Mouse (Mus musculus) neural tube, embryonic 15.5 days (tissue): ENCODE measurements around the gene P2rx5. TPM values are rescaled to one million over a fixed set of nuclear protein-coding genes. Genes with fewer than 3 reads are reported as not detected.
A peak's percentile ranks its signal among the peaks of the same experiment; 100 is the strongest.

Experiments
- ATAC-seq: fragments of 200-750 bp; cut with Nextera tagmentation; 2 replicates; pipeline ENCODE4 v1.8.0; 2017; ENCODE audit warnings: mild to moderate bottlenecking, moderate TSS enrichment, moderate library complexity; ENCODE audit not compliant: low FRiP score
- H3K27ac ChIP-seq: fragments of 300-500 bp; sonication (generic); replicated peaks from 2 replicates; pipeline ENCODE4 v1.5.1; 2015; ENCODE audit warnings: mild to moderate bottlenecking, inconsistent platforms
- H3K27me3 ChIP-seq: fragments of 300-500 bp; sonication (generic); replicated peaks from 2 replicates; pipeline ENCODE4 v1.6.1; 2015; ENCODE audit warnings: inconsistent platforms
- H3K36me3 ChIP-seq: fragments of 300-500 bp; sonication (generic); 2 replicates; pipeline ENCODE4 v1.6.1; 2015; ENCODE audit warnings: inconsistent platforms
- H3K4me1 ChIP-seq: fragments of 300-500 bp; sonication (generic); 2 replicates; pipeline ENCODE4 v1.6.1; 2015; ENCODE audit warnings: inconsistent platforms
- H3K4me2 ChIP-seq: fragments of 300-500 bp; sonication (generic); 2 replicates; pipeline ENCODE4 v1.6.1; 2015; ENCODE audit warnings: inconsistent platforms, mild to moderate bottlenecking, moderate library complexity
- H3K4me3 ChIP-seq: fragments of 300-500 bp; sonication (generic); replicated peaks from 2 replicates; pipeline ENCODE4 v1.5.1; 2015; ENCODE audit warnings: mild to moderate bottlenecking, inconsistent platforms
- H3K9ac ChIP-seq: fragments of 300-500 bp; sonication (generic); replicated peaks from 2 replicates; pipeline ENCODE4 v1.6.1; 2015; ENCODE audit warnings: mild to moderate bottlenecking, inconsistent platforms
- H3K9me3 ChIP-seq: fragments of 300-500 bp; sonication (generic); replicated peaks from 2 replicates; pipeline ENCODE4 v1.6.1; 2016; ENCODE audit warnings: inconsistent platforms
- WGBS: fragments of 180-500 bp; shearing (Covaris S2); methylation state at CpG from one replicate; pipeline ENCODE4 v1.1.7; 2015; ENCODE audit warnings: mixed read lengths; 5-methylcytosine and 5-hydroxymethylcytosine counted together
- polyA plus RNA-seq: library from polyadenylated mRNA; unstranded; fragments of >200 nt; fragmentation: Nextera tagmentation; extraction: Ambion mirVana; gene quantifications from 2 replicates; pipeline ENCODE4 v1.2.1, GENCODE M21; 2015

The P2rx5 gene
- polyA plus RNA-seq, 1 experiment from 2014 or later, result 0.84 TPM

GRCm38 (mm10) chr11:73199879-73200278 lies 39.7 kb downstream of the P2rx5 start:
- no peak for ATAC-seq
- peak overlapping the region; percentile 82; the same call in 1 of the 2 replicates for H3K27ac ChIP-seq
- peaks cover 30% of the 10 kb centered on the region for H3K4me1 ChIP-seq
- H3K9ac ChIP-seq, result peak overlapping the region; percentile 87
- 3% methylated on average over 12 of the region's 12 CpGs for WGBS
- H3K9me3 ChIP-seq, result no peaks in the 10 kb centered on the region
- peaks cover 7% of the 10 kb centered on the region; the same call in 1 of the 2 replicates for H3K36me3 ChIP-seq
- H3K4me2 ChIP-seq, result peak overlapping the region; percentile 96
- H3K4me3 ChIP-seq, result peak overlapping the region; percentile 83
- H3K27me3 ChIP-seq, result 0 out of 2 replicates have a peak, but pooled peaks cover 4% of the 10 kb centered on the region

DNA sequence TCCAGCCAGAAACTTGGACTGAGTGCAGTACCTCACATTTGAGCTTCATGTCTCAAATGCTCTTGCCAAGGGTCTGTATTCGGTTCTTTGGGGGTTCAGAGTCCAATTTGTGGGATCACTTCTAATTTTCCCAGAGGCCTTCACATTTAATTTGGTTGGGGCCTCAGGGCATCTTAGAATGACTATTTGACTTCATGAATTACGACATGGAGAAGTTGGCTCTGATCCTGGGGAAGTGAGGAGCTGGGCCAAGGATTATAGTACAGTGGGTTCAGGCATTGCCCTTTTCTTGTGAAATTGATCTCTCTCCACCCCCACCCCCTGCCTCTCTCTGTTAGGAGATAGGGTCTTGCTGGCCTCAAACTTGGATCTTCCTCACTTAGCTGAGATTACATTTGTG lies 40.8 kb downstream of the P2rx5 start:
- H3K9me3 ChIP-seq, result no peaks in the 10 kb centered on the region
- 0 out of 2 replicates have a peak, but pooled peaks cover 4% of the 10 kb centered on the region for H3K27me3 ChIP-seq
- H3K9ac ChIP-seq, result no peak overlapping the region
- H3K4me3 ChIP-seq, result no peak overlapping the region
- 78% methylated on average over 2 of the region's 2 CpGs for WGBS
- peaks cover under 1% of the 10 kb centered on the region; the same call in 1 of the 2 replicates for H3K36me3 ChIP-seq
- H3K27ac ChIP-seq, result no peak overlapping the region
- ATAC-seq, result no peak
- H3K4me2 ChIP-seq, result no peak overlapping the region
- H3K4me1 ChIP-seq, result peaks cover 30% of the 10 kb centered on the region

GRCm38 (mm10) chr11:73201597-73201996 lies 41.4 kb downstream of the P2rx5 start:
- no peak overlapping the region for H3K4me3 ChIP-seq
- H3K27ac ChIP-seq, result no peak overlapping the region
- H3K36me3 ChIP-seq, result no peaks in the 10 kb centered on the region
- H3K4me2 ChIP-seq, result no peak overlapping the region
- H3K9ac ChIP-seq, result no peak overlapping the region
- H3K9me3 ChIP-seq, result no peaks in the 10 kb centered on the region
- no peak for ATAC-seq
- WGBS, result 34% methylated on average over 4 of the region's 4 CpGs
- H3K4me1 ChIP-seq, result peaks cover 28% of the 10 kb centered on the region
- 0 out of 2 replicates have a peak, but pooled peaks cover 4% of the 10 kb centered on the region for H3K27me3 ChIP-seq

DNA sequence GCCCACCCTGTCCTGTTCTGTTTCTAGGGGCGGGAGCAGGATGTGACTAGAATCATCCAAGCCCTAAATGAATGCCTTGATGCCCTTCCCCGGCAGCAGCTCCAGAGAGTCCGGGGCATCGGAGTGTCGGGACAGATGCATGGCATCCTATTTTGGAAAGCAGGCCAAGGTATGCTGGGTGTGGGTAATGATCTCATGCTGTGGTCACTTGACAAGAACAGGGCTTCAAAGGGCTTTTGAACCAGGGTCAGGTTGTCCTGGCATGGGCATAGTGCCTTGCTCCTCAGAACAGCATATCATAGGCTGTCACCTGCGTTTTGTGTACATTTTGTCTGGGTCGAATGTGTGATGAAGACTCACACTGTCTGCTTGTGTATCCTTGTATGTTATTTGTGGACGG lies 43.7 kb downstream of the P2rx5 start:
- Histone ChIP-seq H3K27ac (no peak overlapping the region), H3K36me3 (no peaks in the 10 kb centered on the region), H3K4me3 (no peak overlapping the region), H3K27me3 (0 out of 2 replicates have a peak, but pooled peaks cover 4% of the 10 kb centered on the region), H3K9ac (no peak overlapping the region), H3K4me2 (no peak overlapping the region), H3K4me1 (peaks cover 8% of the 10 kb centered on the region), H3K9me3 (no peaks in the 10 kb centered on the region)
- ATAC-seq, result no peak
- WGBS, result 90% methylated on average over 8 of the region's 8 CpGs

- ATAC-seq, result no peak
- no peak overlapping the region for H3K4me3 ChIP-seq
- no peaks in the 10 kb centered on the region for H3K36me3 ChIP-seq
- peaks cover 1% of the 10 kb centered on the region for H3K4me1 ChIP-seq
- H3K4me2 ChIP-seq, result no peak overlapping the region
- H3K27me3 ChIP-seq, result 0 out of 2 replicates have a peak, but pooled peaks cover 4% of the 10 kb centered on the region
- H3K9ac ChIP-seq, result no peak overlapping the region
- no peak overlapping the region for H3K27ac ChIP-seq
- no peaks in the 10 kb centered on the region for H3K9me3 ChIP-seq
- WGBS, result 83% methylated on average over 7 of the region's 7 CpGs
Observed at GRCm38 (mm10) chr11:73205194-73205593, 45.0 kb downstream of the P2rx5 start.

DNA sequence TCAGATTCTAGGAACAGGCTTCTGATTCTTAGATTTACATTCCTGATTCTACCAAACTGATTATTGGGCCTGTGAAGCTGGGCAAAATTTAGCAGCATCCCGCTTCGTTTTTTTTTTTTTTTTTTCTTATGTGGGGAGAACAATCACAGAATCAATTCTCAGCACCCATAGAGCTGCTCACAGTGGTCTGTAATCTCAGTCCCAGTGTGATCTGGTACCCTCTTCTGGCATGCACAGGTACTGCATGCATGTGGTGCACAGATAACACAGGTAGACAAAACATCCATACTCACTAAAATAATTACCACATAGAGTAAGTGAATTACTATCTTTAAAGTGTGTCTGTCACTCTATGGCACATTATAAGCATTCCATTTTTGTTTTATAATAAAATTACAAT lies 47.4 kb downstream of the P2rx5 start:
- Histone ChIP-seq H3K9ac (no peak overlapping the region), H3K27ac (no peak overlapping the region), H3K27me3 (no peaks in the 10 kb centered on the region), H3K4me1 (no peaks in the 10 kb centered on the region), H3K4me2 (no peak overlapping the region), H3K4me3 (no peak overlapping the region), H3K36me3 (no peaks in the 10 kb centered on the region), H3K9me3 (no peaks in the 10 kb centered on the region)
- WGBS, result 83% methylated on average over 2 of the region's 2 CpGs
- no peak for ATAC-seq

- Histone ChIP-seq H3K27ac (no peak overlapping the region), H3K4me3 (no peak overlapping the region), H3K9me3 (no peaks in the 10 kb centered on the region), H3K4me2 (no peak overlapping the region), H3K9ac (no peak overlapping the region), H3K36me3 (no peaks in the 10 kb centered on the region), H3K4me1 (no peaks in the 10 kb centered on the region), H3K27me3 (0 out of 2 replicates have a peak, but pooled peaks cover 4% of the 10 kb centered on the region)
- no peak for ATAC-seq
- 74% methylated on average over 3 of the region's 3 CpGs for WGBS
Observed at GRCm38 (mm10) chr11:73213956-73214355, 53.7 kb downstream of the P2rx5 start.

DNA sequence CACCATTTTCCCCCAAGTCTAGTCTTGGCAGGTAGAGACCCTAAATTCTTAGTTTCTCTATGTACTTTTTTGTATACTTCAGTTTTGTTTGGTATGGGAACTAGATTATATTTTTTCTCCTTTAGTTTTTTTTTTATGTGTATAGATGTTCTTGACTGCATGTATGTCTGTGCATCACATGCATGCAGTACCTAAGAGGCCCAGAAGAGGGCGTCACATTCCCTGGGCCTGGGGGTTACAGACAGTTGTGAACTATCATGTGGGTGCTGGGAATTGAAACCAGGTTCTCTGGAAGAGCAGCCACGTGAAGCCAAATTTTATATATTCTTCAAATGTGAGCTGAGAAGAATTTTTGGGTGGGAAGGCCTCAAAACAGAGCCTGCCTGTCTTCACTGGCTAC lies 59.5 kb downstream of the P2rx5 start:
- Histone ChIP-seq H3K27me3 (0 out of 2 replicates have a peak, but pooled peaks cover 4% of the 10 kb centered on the region), H3K4me1 (no peaks in the 10 kb centered on the region), H3K9ac (no peak overlapping the region), H3K4me2 (no peak overlapping the region), H3K4me3 (no peak overlapping the region), H3K9me3 (no peaks in the 10 kb centered on the region), H3K36me3 (no peaks in the 10 kb centered on the region), H3K27ac (no peak overlapping the region)
- no peak for ATAC-seq
- WGBS, result 60% methylated on average over 2 of the region's 2 CpGs

DNA sequence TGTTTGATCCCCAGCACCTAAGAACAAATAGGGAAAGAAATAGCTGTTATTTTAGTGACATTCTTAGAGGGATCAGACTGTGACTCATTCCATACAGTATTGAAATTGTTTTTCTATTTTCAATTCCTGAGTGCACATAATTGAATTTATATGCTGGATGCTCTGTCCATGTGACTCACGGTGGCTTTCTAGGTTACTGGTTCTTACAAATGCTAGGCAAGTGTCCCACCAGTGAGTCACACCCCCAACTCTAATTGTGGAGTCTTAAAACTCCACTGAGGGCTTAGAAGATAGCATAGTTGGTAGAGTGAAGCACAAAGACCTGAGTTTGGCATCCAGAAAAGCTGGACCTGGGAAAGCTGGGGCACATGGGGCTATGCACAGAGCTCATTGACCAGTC lies 60.4 kb downstream of the P2rx5 start:
- H3K9ac ChIP-seq, result no peak overlapping the region
- H3K27me3 ChIP-seq, result no peaks in the 10 kb centered on the region
- H3K27ac ChIP-seq, result no peak overlapping the region
- H3K4me1 ChIP-seq, result no peaks in the 10 kb centered on the region
- no peak overlapping the region for H3K4me3 ChIP-seq
- no peaks in the 10 kb centered on the region for H3K36me3 ChIP-seq
- ATAC-seq, result no peak
- 88% methylated on average over 1 of the region's 1 CpGs for WGBS
- no peak overlapping the region for H3K4me2 ChIP-seq
- H3K9me3 ChIP-seq, result no peaks in the 10 kb centered on the region

Other genes starting within 250 kb of the P2rx5 start
- 0.75 and 12.6 TPM in 2 replicates for gene Atp2a3, start 199.3 kb upstream of the P2rx5 start, polyA plus RNA-seq
- gene P2rx1, start 161.3 kb upstream of the P2rx5 start, polyA plus RNA-seq, result 0.47 and 3.3 TPM in 2 replicates
- 30.9 and 34.7 TPM in 2 replicates for gene Camkk1, start 141.4 kb upstream of the P2rx5 start, polyA plus RNA-seq
- gene Ncbp3, start 112.6 kb upstream of the P2rx5 start, polyA plus RNA-seq, result 9.1 and 10.1 TPM in 2 replicates
- 0.19 and 2.7 TPM in 2 replicates for gene Itgae, start 69.8 kb upstream of the P2rx5 start, polyA plus RNA-seq
- gene Haspin, start 22.1 kb upstream of the P2rx5 start, polyA plus RNA-seq, result 2.4 and 5.7 TPM in 2 replicates
- 136 and 148 TPM in 2 replicates for gene Emc6, start 16.6 kb downstream of the P2rx5 start, polyA plus RNA-seq
- gene Tax1bp3, start 16.7 kb downstream of the P2rx5 start, polyA plus RNA-seq, result 118 and 133 TPM in 2 replicates
- 17.0 and 17.7 TPM in 2 replicates for gene Ctns, start 38.6 kb downstream of the P2rx5 start, polyA plus RNA-seq
- 3.0 and 3.4 TPM in 2 replicates for gene Shpk, start 39.0 kb downstream of the P2rx5 start, polyA plus RNA-seq
- gene Trpv1, start 73.9 kb downstream of the P2rx5 start, polyA plus RNA-seq, result 2.0 and 2.4 TPM in 2 replicates
- 0.20 and 0.29 TPM in 2 replicates for gene Trpv3, start 107.0 kb downstream of the P2rx5 start, polyA plus RNA-seq
- 3.4 and 4.0 TPM in 2 replicates for gene Aspa, start 169.2 kb downstream of the P2rx5 start, polyA plus RNA-seq
- gene Gm49340, start 169.3 kb downstream of the P2rx5 start, polyA plus RNA-seq, result not detected in 2 replicates
- gene Spata22, start 169.3 kb downstream of the P2rx5 start, polyA plus RNA-seq, result 0.12 and 0.19 TPM in 2 replicates
- gene Olfr20, start 190.4 kb downstream of the P2rx5 start, polyA plus RNA-seq, result not detected in 2 replicates
- gene Olfr376, start 210.8 kb downstream of the P2rx5 start, polyA plus RNA-seq, result not detected in 2 replicates
- gene Olfr1, start 239.2 kb downstream of the P2rx5 start, polyA plus RNA-seq, result not detected in 2 replicates